Mouse (Mus musculus): ENCODE measurements at regions not wholly inside any gene's neighbourhood (a gene's known extent, or its start where the extent isn't known, plus 50 kb on each side); places are given as distances from the start of the nearest gene placed in this dataset.

- ATAC-seq (replicated peaks; ENCODE audit: low FRiP score, poor library complexity, severe bottlenecking) = no peak
Observed at GRCm38 (mm10) chr5:111993930-111994329, 258.4 kb downstream of the Cryba4 start.

GRCm38 (mm10) chr5:111996806-111997205 is 255.5 kb downstream of the Cryba4 start:
- ATAC-seq (replicated peaks; ENCODE audit: low FRiP score, poor library complexity, severe bottlenecking) = no peak

- ATAC-seq (replicated peaks; ENCODE audit: low FRiP score, poor library complexity, severe bottlenecking) = no peak
Observed at GRCm38 (mm10) chr5:112001742-112002701, 250.3 kb downstream of the Cryba4 start.

- ATAC-seq (replicated peaks; ENCODE audit: low FRiP score, poor library complexity, severe bottlenecking) = no peak
Observed at GRCm38 (mm10) chr5:112002856-112003660, 249.3 kb downstream of the Cryba4 start.

- no peak for ATAC-seq (replicated peaks; ENCODE audit: low FRiP score, poor library complexity, severe bottlenecking)
Observed at GRCm38 (mm10) chr5:112004041-112004440, 248.3 kb downstream of the Cryba4 start.

- no peak for ATAC-seq (replicated peaks; ENCODE audit: low FRiP score, poor library complexity, severe bottlenecking)
Observed at GRCm38 (mm10) chr5:112012505-112013164, 239.7 kb downstream of the Cryba4 start.

- ATAC-seq (replicated peaks; ENCODE audit: low FRiP score, poor library complexity, severe bottlenecking) = no peak
Observed at GRCm38 (mm10) chr5:112018925-112019324, 233.4 kb downstream of the Cryba4 start.

- no peak for ATAC-seq (replicated peaks; ENCODE audit: low FRiP score, poor library complexity, severe bottlenecking)
Observed at GRCm38 (mm10) chr5:112020882-112021281, 231.4 kb downstream of the Cryba4 start.

- ATAC-seq (replicated peaks; ENCODE audit: low FRiP score, poor library complexity, severe bottlenecking) = no peak
Observed at GRCm38 (mm10) chr5:112029955-112030354, 222.4 kb downstream of the Cryba4 start.

GRCm38 (mm10) chr5:112032036-112032435 is 220.3 kb downstream of the Cryba4 start:
- no peak for ATAC-seq (replicated peaks; ENCODE audit: low FRiP score, poor library complexity, severe bottlenecking)

GRCm38 (mm10) chr5:112035426-112035825 is 216.9 kb downstream of the Cryba4 start:
- no peak for ATAC-seq (replicated peaks; ENCODE audit: low FRiP score, poor library complexity, severe bottlenecking)

GRCm38 (mm10) chr5:112037080-112037479 is 215.2 kb downstream of the Cryba4 start:
- no peak for ATAC-seq (replicated peaks; ENCODE audit: low FRiP score, poor library complexity, severe bottlenecking)

- no peak for ATAC-seq (replicated peaks; ENCODE audit: low FRiP score, poor library complexity, severe bottlenecking)
Observed at GRCm38 (mm10) chr5:112039645-112040372, 212.5 kb downstream of the Cryba4 start.

GRCm38 (mm10) chr5:112040678-112041077 is 211.6 kb downstream of the Cryba4 start:
- ATAC-seq (replicated peaks; ENCODE audit: low FRiP score, poor library complexity, severe bottlenecking) = no peak

GRCm38 (mm10) chr5:112041285-112041684 is 211.0 kb downstream of the Cryba4 start:
- no peak for ATAC-seq (replicated peaks; ENCODE audit: low FRiP score, poor library complexity, severe bottlenecking)

- no peak for ATAC-seq (replicated peaks; ENCODE audit: low FRiP score, poor library complexity, severe bottlenecking)
Observed at GRCm38 (mm10) chr5:112042236-112042635, 210.1 kb downstream of the Cryba4 start.

GRCm38 (mm10) chr5:112050046-112050782 is 202.1 kb downstream of the Cryba4 start:
- no peak for ATAC-seq (replicated peaks; ENCODE audit: low FRiP score, poor library complexity, severe bottlenecking)

- no peak for ATAC-seq (replicated peaks; ENCODE audit: low FRiP score, poor library complexity, severe bottlenecking)
Observed at GRCm38 (mm10) chr5:112050906-112051305, 201.4 kb downstream of the Cryba4 start.

- no peak for ATAC-seq (replicated peaks; ENCODE audit: low FRiP score, poor library complexity, severe bottlenecking)
Observed at GRCm38 (mm10) chr5:112051786-112052185, 200.5 kb downstream of the Cryba4 start.

All from erythroblast, adult 5-6 weeks (primary cell).